Mouse (Mus musculus) monocyte, adult 5-6 weeks (primary cell): ENCODE data around the gene Efhd1. TPM values are rescaled to one million over a fixed set of nuclear protein-coding genes. Genes with fewer than 3 reads are reported as not detected.

Source experiments
- ATAC-seq: fragments of 153-309, 156-312 bp; replicated peaks from 2 replicates; pipeline ENCODE4 v1.8.0; 2017; ENCODE audit warnings: mild to moderate bottlenecking; ENCODE audit not compliant: low TSS enrichment, insufficient number of reproducible peaks, severe bottlenecking, poor library complexity, low FRiP score
- total RNA-seq: library from RNA; stranded (forward); fragments of 200-1000, 200-491, 200-594 nt; gene quantifications from 3 replicates; pipeline ENCODE4 v1.2.3, GENCODE M21; 2017

Efhd1 gene
- total RNA-seq, 1 experiment from 2014 or later: not detected

- ATAC-seq: no peak
Observed at GRCm38 (mm10) chr1:87294951-87295350, 30.8 kb downstream of the Efhd1 start.

GRCm38 (mm10) chr1:87297346-87297925 is 33.3 kb downstream of the Efhd1 start:
- ATAC-seq: no peak

- no peak for ATAC-seq
Observed at GRCm38 (mm10) chr1:87300360-87301286, 36.5 kb downstream of the Efhd1 start.

GRCm38 (mm10) chr1:87301971-87302370 is 37.8 kb downstream of the Efhd1 start:
- no peak for ATAC-seq

GRCm38 (mm10) chr1:87308952-87309351 is 44.8 kb downstream of the Efhd1 start:
- ATAC-seq: no peak

- no peak for ATAC-seq
Observed at GRCm38 (mm10) chr1:87309621-87310020, 45.5 kb downstream of the Efhd1 start.

- ATAC-seq: no peak
Observed at GRCm38 (mm10) chr1:87312681-87313080, 48.5 kb downstream of the Efhd1 start.

GRCm38 (mm10) chr1:87313116-87313515 is 49.0 kb downstream of the Efhd1 start:
- no peak for ATAC-seq

- no peak for ATAC-seq
Observed at GRCm38 (mm10) chr1:87313843-87314570, 49.8 kb downstream of the Efhd1 start.

- ATAC-seq: no peak
Observed at GRCm38 (mm10) chr1:87315431-87315830, 51.3 kb downstream of the Efhd1 start.

GRCm38 (mm10) chr1:87315894-87316293 is 51.7 kb downstream of the Efhd1 start:
- no peak for ATAC-seq

GRCm38 (mm10) chr1:87316672-87317071 is 52.5 kb downstream of the Efhd1 start:
- ATAC-seq: no peak

- no peak for ATAC-seq
Observed at GRCm38 (mm10) chr1:87321071-87321470, 56.9 kb downstream of the Efhd1 start.

- no peak for ATAC-seq
Observed at GRCm38 (mm10) chr1:87322778-87323177, 58.6 kb downstream of the Efhd1 start.

- no peak for ATAC-seq
Observed at GRCm38 (mm10) chr1:87324649-87325048, 60.5 kb downstream of the Efhd1 start.

- ATAC-seq: peak; percentile 99
Observed at GRCm38 (mm10) chr1:87326742-87327163, 62.6 kb downstream of the Efhd1 start, which contains the start of gene Gigyf2. Gene Gigyf2 (plus strand): TSS chr1:87326998.

GRCm38 (mm10) chr1:87327165-87327861 is 63.1 kb downstream of the Efhd1 start:
- ATAC-seq: no peak; the same call in 1 of the 2 replicates

- ATAC-seq: no peak
Observed at GRCm38 (mm10) chr1:87331774-87332173, 67.6 kb downstream of the Efhd1 start.

- no peak for ATAC-seq
Observed at GRCm38 (mm10) chr1:87350576-87350975, 86.4 kb downstream of the Efhd1 start.
